Mouse (Mus musculus) granulocyte monocyte progenitor cell, adult 5-6 weeks (primary cell): ENCODE data around the gene A630010A05Rik. TPM values are rescaled to one million over a fixed set of nuclear protein-coding genes. Genes with fewer than 3 reads are reported as not detected.
"Not testable (repeated sequence)": the region's sequence is repeated elsewhere in the genome, so short reads cannot be mapped to it uniquely, and the experiment has no call there.

ENCODE experiments used
- ATAC-seq: replicated peaks from 2 replicates; pipeline ENCODE4 v1.8.0; 2016; ENCODE audit warnings: mild to moderate bottlenecking, moderate TSS enrichment, inconsistent platforms; ENCODE audit not compliant: poor library complexity, severe bottlenecking
- total RNA-seq, 2 experiments: library from RNA; stranded (forward) in 1 of 2; stranded (reverse) in 1 of 2; fragments of 200-712, 200-1000 nt in 1 of 2; fragments of >200 nt in 1 of 2; fragmentation: Nextera tagmentation in 1 of 2; gene quantifications; 2 replicates each; pipeline ENCODE4 v1.2.3; 2014 to 2017

A630010A05Rik gene
- total RNA-seq (2014; fragmentation: Nextera tagmentation) (not detected in 2 replicates), total RNA-seq (2017) (not detected in 2 replicates)

- ATAC-seq = no peak
These were observed at the start of gene A630010A05Rik for GRCm38 (mm10) chr16:14562017-14562416. A630010A05Rik (plus strand) TSS chr16:14562317.

GRCm38 (mm10) chr16:14535766-14536165, 26.4 kb upstream of the A630010A05Rik start:
- no peak; the same call in 1 of the 2 replicates for ATAC-seq

- not testable (repeated sequence) for ATAC-seq
These were observed 4.9 kb upstream of the A630010A05Rik start for GRCm38 (mm10) chr16:14557191-14557590.

Other genes starting within 250 kb of the A630010A05Rik start
- 37.5 and 42.9 TPM in 2 replicates for gene Fopnl, start 244.9 kb upstream of the A630010A05Rik start, total RNA-seq (2014; fragmentation: Nextera tagmentation)
- gene Fopnl, start 244.9 kb upstream of the A630010A05Rik start, total RNA-seq (2017) = 31.1 and 53.1 TPM in 2 replicates
- gene Abcc1, start 200.8 kb upstream of the A630010A05Rik start, total RNA-seq (2014; fragmentation: Nextera tagmentation) = 51.0 and 80.1 TPM in 2 replicates
- 28.9 and 34.4 TPM in 2 replicates for gene Abcc1, start 200.8 kb upstream of the A630010A05Rik start, total RNA-seq (2017)